Mouse (Mus musculus) midbrain, embryonic 11.5 days (tissue): Measurements from ENCODE around the gene Zfp182. TPM values are rescaled to one million over a fixed set of nuclear protein-coding genes. Genes with fewer than 3 reads are reported as not detected.

ENCODE experiments used
- ATAC-seq: fragments of 200-750 bp; cut with Nextera tagmentation; 2 replicates; pipeline ENCODE4 v1.8.0; 2017; ENCODE audit warnings: moderate TSS enrichment, moderate library complexity; ENCODE audit not compliant: low FRiP score
- DNase-seq: peaks from one replicate; pipeline ENCODE4 v3.0.0; 2015; ENCODE audit warnings: low spot score; ENCODE audit errors: missing footprints
- H3K27ac ChIP-seq: fragments of 300-500 bp; sonication (generic); 2 replicates; pipeline ENCODE4 v1.5.1; 2014; ENCODE audit warnings: low read depth, low read length
- H3K27me3 ChIP-seq: fragments of 300-500 bp; sonication (generic); 2 replicates; pipeline ENCODE4 v1.6.1; 2014; ENCODE audit warnings: mild to moderate bottlenecking, low read length, moderate library complexity, mixed read lengths; ENCODE audit not compliant: control insufficient read depth, insufficient read depth
- H3K36me3 ChIP-seq: fragments of 300-500 bp; sonication (generic); 2 replicates; pipeline ENCODE4 v1.6.1; 2014; ENCODE audit warnings: mild to moderate bottlenecking, low read length, moderate library complexity, mixed read lengths; ENCODE audit not compliant: control insufficient read depth, insufficient read depth
- H3K4me1 ChIP-seq: fragments of 300-500 bp; sonication (generic); 2 replicates; pipeline ENCODE4 v1.6.1; 2014; ENCODE audit warnings: low read length; ENCODE audit not compliant: control insufficient read depth, insufficient read depth
- H3K4me2 ChIP-seq: fragments of 300-500 bp; sonication (generic); 2 replicates; pipeline ENCODE4 v1.6.1; 2014; ENCODE audit warnings: mild to moderate bottlenecking, moderate library complexity
- H3K4me3 ChIP-seq: fragments of 300-500 bp; sonication (generic); 2 replicates; pipeline ENCODE4 v1.5.1; 2014; ENCODE audit warnings: low read depth, low read length
- H3K9ac ChIP-seq: fragments of 300-500 bp; sonication (generic); 2 replicates; pipeline ENCODE4 v1.6.1; 2014; ENCODE audit warnings: low read length
- H3K9me3 ChIP-seq: fragments of 300-500 bp; sonication (generic); 2 replicates; pipeline ENCODE4 v1.6.1; 2016; ENCODE audit warnings: low read length; ENCODE audit not compliant: control insufficient read depth
- WGBS: fragments of 180-500 bp; shearing (Covaris S2); extraction: QIAGEN DNeasy Blood & Tissue Kit; methylation state at CpG from one replicate; pipeline ENCODE4 v1.1.7; 2014; 5-methylcytosine and 5-hydroxymethylcytosine counted together
- polyA plus RNA-seq: library from polyadenylated mRNA; unstranded; fragments of >200 nt; fragmentation: Nextera tagmentation; extraction: Ambion mirVana; gene quantifications from 2 replicates; pipeline ENCODE4 v1.2.1, GENCODE M21; 2014

The Zfp182 gene
- 7.6 and 7.7 TPM in 2 replicates for polyA plus RNA-seq

DNA sequence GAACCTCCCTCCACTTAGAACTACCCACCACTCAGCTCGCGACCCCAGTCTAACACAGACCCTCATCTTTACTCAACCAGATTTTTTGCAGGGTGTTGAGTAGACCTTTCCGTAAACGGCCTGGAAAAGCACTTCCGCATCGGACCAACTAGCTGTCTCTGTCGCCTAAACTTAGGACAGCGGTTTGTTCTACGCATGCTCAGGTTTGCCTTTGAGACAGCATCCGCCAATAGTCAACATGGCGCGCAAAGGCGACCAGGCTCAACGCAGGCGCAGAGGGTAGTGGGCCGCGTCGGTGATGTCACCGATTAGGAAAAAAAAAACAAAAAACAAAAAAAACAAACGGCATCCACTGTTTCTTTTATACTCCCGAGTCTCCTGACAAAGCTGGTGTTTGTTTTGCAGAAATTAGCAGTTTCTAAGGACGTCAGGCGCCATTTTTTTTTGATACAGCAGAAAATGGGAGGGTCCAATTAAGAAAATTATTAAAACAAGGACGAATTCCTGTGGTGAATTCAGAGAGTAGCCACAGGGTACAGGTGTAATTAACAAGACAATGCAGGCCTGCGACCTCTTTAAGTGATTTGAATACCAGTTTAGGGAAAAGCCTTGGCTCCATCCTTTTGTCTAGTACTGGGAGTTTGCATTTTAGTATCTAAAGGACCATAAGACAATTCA is at the start of gene Zfp182:
Gene Zfp182, minus strand, starts transcription at position 451 of the 678 bp plus-strand sequence.
- Histone ChIP-seq H3K27ac (no peak within 1 kb of the TSS), H3K36me3 (no peaks in the 10 kb centered on the region), H3K9ac (peak within 1 kb of the TSS; percentile 60), H3K4me2 (peak within 1 kb of the TSS; percentile 42), H3K9me3 (no peaks in the 10 kb centered on the region), H3K27me3 (no peaks in the 10 kb centered on the region), H3K4me1 (no peaks in the 10 kb centered on the region; the same call in 1 of the 2 replicates), H3K4me3 (peak within 1 kb of the TSS; percentile 44)
- ATAC-seq (peak; percentile 97), DNase-seq (peak; percentile 92)
- whole genome bisulfite sequencing = 24% methylated on average over 25 of the region's 25 CpGs

DNA sequence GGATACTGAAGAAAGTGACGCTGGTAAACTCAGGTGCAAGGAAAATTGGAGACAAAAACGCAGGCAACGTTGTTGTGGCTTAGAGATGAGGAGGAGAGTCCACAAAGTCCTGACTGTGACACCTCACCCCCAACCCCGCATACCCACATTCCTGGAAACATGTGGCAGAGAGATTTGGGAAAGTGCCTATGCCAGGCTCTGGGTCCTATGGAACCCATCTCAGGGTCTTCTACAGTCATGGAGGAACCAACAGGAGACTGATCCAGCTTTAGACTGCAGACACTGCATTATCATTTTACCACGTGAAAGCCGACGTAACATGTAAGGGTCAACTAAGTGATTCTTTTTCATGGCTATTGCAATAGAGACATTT is 27.7 kb upstream of the Zfp182 start:
- peak overlapping the region; percentile 39; the same call in 1 of the 2 replicates for H3K4me3 ChIP-seq
- ATAC-seq = peak; percentile 42
- WGBS = 56% methylated on average over 7 of the region's 7 CpGs
- no peaks in the 10 kb centered on the region for H3K9me3 ChIP-seq
- peak overlapping the region; percentile 43 for H3K4me2 ChIP-seq
- DNase-seq = no peak
- H3K27me3 ChIP-seq = no peaks in the 10 kb centered on the region
- H3K4me1 ChIP-seq = no peaks in the 10 kb centered on the region
- peak overlapping the region; percentile 51; the same call in 1 of the 2 replicates for H3K9ac ChIP-seq
- H3K27ac ChIP-seq = no peak overlapping the region
- H3K36me3 ChIP-seq = no peaks in the 10 kb centered on the region

GRCm38 (mm10) chrX:21088983-21089866 is 27.1 kb upstream of the Zfp182 start, which contains the start of gene Zfp300:
Zfp300 (minus strand) TSS chrX:21089527.
- Histone ChIP-seq H3K4me2 (peak within 1 kb of the TSS; percentile 43), H3K4me3 (peak within 1 kb of the TSS; percentile 39), H3K4me1 (no peaks in the 10 kb centered on the region), H3K9ac (peak within 1 kb of the TSS; percentile 51), H3K27me3 (no peaks in the 10 kb centered on the region), H3K27ac (no peak within 1 kb of the TSS), H3K9me3 (no peaks in the 10 kb centered on the region), H3K36me3 (no peaks in the 10 kb centered on the region)
- ATAC-seq (peak; percentile 95), DNase-seq (peak; percentile 95)
- 20% methylated on average over 27 of the region's 27 CpGs for WGBS

GRCm38 (mm10) chrX:21088645-21088982 is 26.5 kb upstream of the Zfp182 start:
- 34% methylated on average over 6 of the region's 6 CpGs for WGBS
- peak overlapping the region; percentile 43 for H3K4me2 ChIP-seq
- no peaks in the 10 kb centered on the region for H3K9me3 ChIP-seq
- H3K4me3 ChIP-seq = peak overlapping the region; percentile 39
- H3K36me3 ChIP-seq = no peaks in the 10 kb centered on the region
- H3K9ac ChIP-seq = peak overlapping the region; percentile 51
- H3K4me1 ChIP-seq = no peaks in the 10 kb centered on the region
- DNase-seq (no peak), ATAC-seq (peak; percentile 66)
- H3K27ac ChIP-seq = no peak overlapping the region
- no peaks in the 10 kb centered on the region for H3K27me3 ChIP-seq

DNA sequence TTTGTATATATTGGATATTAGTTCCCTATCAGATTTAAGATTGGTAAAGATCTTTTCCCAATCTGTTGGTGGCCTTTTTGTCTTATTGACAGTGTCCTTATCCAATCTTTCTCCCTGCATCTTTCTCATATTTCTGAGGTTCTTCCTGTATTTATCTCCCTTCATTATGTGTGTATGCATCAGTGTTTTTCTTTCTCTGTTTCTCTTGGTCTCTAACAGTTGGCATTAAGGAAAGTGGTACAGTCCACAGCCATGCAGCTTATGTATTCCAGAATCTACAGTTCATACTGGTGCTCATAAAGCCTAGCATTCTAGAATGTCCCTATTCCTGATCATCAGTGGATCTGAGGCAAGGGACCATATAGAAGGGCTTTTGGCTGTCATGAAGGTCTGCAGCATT is 6.0 kb upstream of the Zfp182 start, which contains the start of gene Spaca5:
Gene Spaca5, plus strand, starts transcription at position 301 of the 400 bp plus-strand sequence.
- H3K36me3 ChIP-seq = no peaks in the 10 kb centered on the region
- H3K9me3 ChIP-seq = no peaks in the 10 kb centered on the region
- no peak within 1 kb of the TSS for H3K4me2 ChIP-seq
- H3K27me3 ChIP-seq = no peaks in the 10 kb centered on the region
- no peaks in the 10 kb centered on the region for H3K4me1 ChIP-seq
- ATAC-seq (no peak), DNase-seq (no peak)
- no peak within 1 kb of the TSS for H3K9ac ChIP-seq
- no peak within 1 kb of the TSS for H3K27ac ChIP-seq
- H3K4me3 ChIP-seq = no peak within 1 kb of the TSS

- H3K36me3 ChIP-seq = no peaks in the 10 kb centered on the region
- no peaks in the 10 kb centered on the region for H3K27me3 ChIP-seq
- DNase-seq = no peak
- H3K4me3 ChIP-seq = no peak overlapping the region
- H3K27ac ChIP-seq = no peak overlapping the region
- H3K9ac ChIP-seq = no peak overlapping the region
- no peaks in the 10 kb centered on the region for H3K9me3 ChIP-seq
- ATAC-seq = peak; percentile 51
- 79% methylated on average over 3 of the region's 3 CpGs for WGBS
- H3K4me2 ChIP-seq = peak overlapping the region; percentile 34; the same call in 1 of the 2 replicates
- H3K4me1 ChIP-seq = no peaks in the 10 kb centered on the region; the same call in 1 of the 2 replicates
These were observed 401 bp upstream of the Zfp182 start for GRCm38 (mm10) chrX:21062544-21062890.

- no peaks in the 10 kb centered on the region; the same call in 1 of the 2 replicates for H3K4me1 ChIP-seq
- no peaks in the 10 kb centered on the region for H3K9me3 ChIP-seq
- H3K27ac ChIP-seq = no peak overlapping the region
- H3K9ac ChIP-seq = peak overlapping the region; percentile 60
- H3K4me3 ChIP-seq = peak overlapping the region; percentile 44
- DNase-seq (peak; percentile 83), ATAC-seq (peak; percentile 66)
- H3K27me3 ChIP-seq = no peaks in the 10 kb centered on the region
- no peaks in the 10 kb centered on the region for H3K36me3 ChIP-seq
- 20% methylated on average over 9 of the region's 9 CpGs for WGBS
- H3K4me2 ChIP-seq = peak overlapping the region; percentile 42
These were observed 656 bp downstream of the Zfp182 start for GRCm38 (mm10) chrX:21061460-21061859.

DNA sequence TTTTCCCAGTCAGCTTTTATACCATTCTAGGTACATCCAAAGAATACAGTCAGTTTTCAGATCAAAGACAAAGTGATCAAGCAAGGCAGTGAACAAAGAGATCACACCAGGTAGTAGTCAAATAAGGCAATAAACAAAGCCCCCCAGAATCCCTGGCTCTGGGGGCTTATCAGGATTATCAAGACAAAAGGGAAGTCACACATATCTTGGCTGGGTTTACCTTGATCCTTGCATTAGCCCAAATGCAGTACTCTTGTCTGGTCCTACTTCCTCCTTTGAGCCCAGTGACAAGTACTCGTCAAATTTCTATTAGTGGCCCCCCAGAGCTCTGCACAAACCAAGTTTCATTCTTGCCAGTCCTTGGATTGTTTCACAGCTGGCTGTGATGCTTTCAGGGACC is 81.2 kb downstream of the Zfp182 start:
- 79% methylated on average over 1 of the region's 1 CpGs for WGBS
- Histone ChIP-seq H3K4me2 (no peak overlapping the region), H3K27me3 (no peaks in the 10 kb centered on the region), H3K4me1 (no peaks in the 10 kb centered on the region), H3K9me3 (no peaks in the 10 kb centered on the region), H3K36me3 (no peaks in the 10 kb centered on the region), H3K27ac (no peak overlapping the region), H3K4me3 (no peak overlapping the region), H3K9ac (no peak overlapping the region)
- DNase-seq (no peak), ATAC-seq (no peak)
